Mouse (Mus musculus) embryonic facial prominence, embryonic 15.5 days (tissue): ENCODE measurements around the gene Gm20708. TPM values are rescaled to one million over a fixed set of nuclear protein-coding genes. Genes with fewer than 3 reads are reported as not detected.

Experiments used
- ATAC-seq: fragments of 200-750 bp; cut with Nextera tagmentation; 2 replicates; pipeline ENCODE4 v1.8.0; 2017; ENCODE audit warnings: low read depth, moderate TSS enrichment; ENCODE audit not compliant: insufficient number of reproducible peaks, low FRiP score, low TSS enrichment
- H3K27ac ChIP-seq: fragments of 300-500 bp; sonication (generic); replicated peaks from 2 replicates; pipeline ENCODE4 v1.5.1; 2015; ENCODE audit warnings: mild to moderate bottlenecking, inconsistent platforms
- H3K27me3 ChIP-seq: fragments of 300-500 bp; sonication (generic); 2 replicates; pipeline ENCODE4 v1.6.1; 2015; ENCODE audit warnings: inconsistent platforms
- H3K36me3 ChIP-seq: fragments of 300-500 bp; sonication (generic); 2 replicates; pipeline ENCODE4 v1.6.1; 2015; ENCODE audit warnings: mild to moderate bottlenecking, inconsistent platforms
- H3K4me1 ChIP-seq: fragments of 300-500 bp; sonication (generic); 2 replicates; pipeline ENCODE4 v1.6.1; 2015; ENCODE audit warnings: inconsistent platforms
- H3K4me2 ChIP-seq: fragments of 300-500 bp; sonication (generic); replicated peaks from 2 replicates; pipeline ENCODE4 v1.6.1; 2015; ENCODE audit warnings: mild to moderate bottlenecking, inconsistent platforms
- H3K4me3 ChIP-seq: fragments of 300-500 bp; sonication (generic); replicated peaks from 2 replicates; pipeline ENCODE4 v1.5.1; 2015; ENCODE audit warnings: mild to moderate bottlenecking, inconsistent platforms
- H3K9ac ChIP-seq: fragments of 300-500 bp; sonication (generic); 2 replicates; pipeline ENCODE4 v1.6.1; 2015; ENCODE audit warnings: inconsistent platforms
- H3K9me3 ChIP-seq: fragments of 300-500 bp; sonication (generic); replicated peaks from 2 replicates; pipeline ENCODE4 v1.6.1; 2016; ENCODE audit warnings: inconsistent platforms
- WGBS: fragments of 180-500 bp; shearing (Covaris S2); methylation state at CpG from one replicate; pipeline ENCODE4 v1.1.7; 2015; 5-methylcytosine and 5-hydroxymethylcytosine counted together
- polyA plus RNA-seq: library from polyadenylated mRNA; unstranded; fragments of >200 nt; fragmentation: Nextera tagmentation; extraction: Ambion mirVana; gene quantifications from 2 replicates; pipeline ENCODE4 v1.2.1, GENCODE M21; 2015

The Gm20708 gene
- polyA plus RNA-seq, 1 experiment from 2014 or later = 0.76 TPM

DNA sequence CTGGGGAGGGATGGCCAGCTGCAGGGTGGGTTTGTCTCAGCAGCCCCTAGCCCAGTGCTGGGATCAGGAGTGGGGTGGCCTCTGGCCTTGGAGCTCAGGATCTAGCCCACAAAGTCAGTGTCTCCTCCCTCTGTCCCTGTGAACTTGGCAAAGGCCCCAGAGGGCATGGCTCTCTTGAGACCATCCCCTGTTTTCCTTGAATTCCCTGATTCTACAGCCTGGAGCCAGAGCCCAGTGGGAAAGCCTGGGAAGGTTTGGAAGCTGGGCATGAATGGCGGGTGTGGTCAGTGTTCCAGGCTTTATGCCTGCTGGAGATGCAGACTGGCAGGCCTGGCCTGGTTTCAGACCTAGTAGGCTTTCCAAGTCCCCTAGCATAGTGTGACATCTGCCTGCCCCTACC, 72.7 kb downstream of the Gm20708 start:
- no peak for ATAC-seq
- H3K4me2 ChIP-seq = no peak overlapping the region
- H3K4me3 ChIP-seq = no peak overlapping the region
- H3K27me3 ChIP-seq = 0 out of 2 replicates have a peak, but pooled peaks cover 3% of the 10 kb centered on the region
- no peaks in the 10 kb centered on the region for H3K36me3 ChIP-seq
- H3K4me1 ChIP-seq = peaks cover 45% of the 10 kb centered on the region
- WGBS = 87% methylated on average over 1 of the region's 1 CpGs
- H3K27ac ChIP-seq = peak overlapping the region; percentile 44; the same call in 1 of the 2 replicates
- no peaks in the 10 kb centered on the region for H3K9me3 ChIP-seq
- no peak overlapping the region for H3K9ac ChIP-seq

- H3K4me1 ChIP-seq = peaks cover 56% of the 10 kb centered on the region
These were observed 76.5 kb downstream of the Gm20708 start for GRCm38 (mm10) chr11:117886000-117886399.

DNA sequence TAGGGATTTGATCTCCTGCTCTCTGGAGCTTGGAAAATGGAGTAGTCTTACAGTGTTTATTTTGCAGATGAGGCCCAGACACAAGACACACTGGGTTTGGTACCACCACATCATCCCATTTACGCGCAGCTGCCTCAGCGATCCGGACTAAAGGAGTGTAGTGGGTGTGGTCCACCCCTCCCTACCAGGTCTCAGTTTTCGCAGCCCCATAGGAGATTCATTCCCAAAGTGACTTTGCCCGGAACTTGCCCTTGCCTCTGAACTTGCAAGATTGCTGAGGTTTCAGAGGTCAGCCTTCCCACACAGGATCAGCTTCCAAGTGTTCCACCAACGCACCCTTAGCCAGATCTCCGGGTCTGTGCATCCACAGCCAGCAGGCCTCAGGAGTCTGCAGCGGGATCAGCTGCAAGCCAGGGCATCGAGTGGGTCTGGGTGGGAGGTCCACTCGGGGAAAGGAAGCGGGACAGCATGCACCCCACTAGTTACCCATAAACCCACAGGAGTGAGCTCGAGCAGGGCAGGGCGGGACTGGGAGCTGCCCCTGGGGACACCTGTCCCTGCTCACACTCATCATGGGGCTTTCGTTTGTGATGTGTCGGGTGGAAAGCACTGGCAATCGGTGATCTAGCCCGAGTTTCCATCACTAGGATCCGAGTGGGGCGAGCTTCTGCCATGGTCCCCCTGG, 78.8 kb downstream of the Gm20708 start:
- 16% methylated on average over 20 of the region's 20 CpGs for WGBS
- Histone ChIP-seq H3K4me1 (peaks cover 37% of the 10 kb centered on the region), H3K27ac (0 out of 2 replicates have a peak overlapping the region, but pooled peaks have one; percentile 34), H3K4me2 (peak overlapping the region; percentile 54), H3K4me3 (peak overlapping the region; percentile 30; the same call in 1 of the 2 replicates), H3K27me3 (peaks cover 18% of the 10 kb centered on the region; the same call in 1 of the 2 replicates), H3K9ac (peak overlapping the region; percentile 12; the same call in 1 of the 2 replicates), H3K9me3 (no peaks in the 10 kb centered on the region), H3K36me3 (no peaks in the 10 kb centered on the region)
- ATAC-seq = no peak

More at GRCm38 (mm10) chr11:117886000-117886399, 76.5 kb downstream of the Gm20708 start:
- peaks cover 13% of the 10 kb centered on the region; the same call in 1 of the 2 replicates for H3K27me3 ChIP-seq
- H3K4me2 ChIP-seq = no peak overlapping the region
- H3K9ac ChIP-seq = no peak overlapping the region
- H3K4me3 ChIP-seq = no peak overlapping the region
- H3K36me3 ChIP-seq = no peaks in the 10 kb centered on the region
- H3K9me3 ChIP-seq = no peaks in the 10 kb centered on the region
- no peak overlapping the region for H3K27ac ChIP-seq
- 61% methylated on average over 5 of the region's 5 CpGs for WGBS
- ATAC-seq = no peak

GRCm38 (mm10) chr11:117888853-117889822, 79.7 kb downstream of the Gm20708 start:
- 3% methylated on average over 33 of the region's 33 CpGs for WGBS
- ATAC-seq = peak; percentile 34

More at GRCm38 (mm10) chr11:117888853-117889822, 79.7 kb downstream of the Gm20708 start:
- H3K36me3 ChIP-seq = no peaks in the 10 kb centered on the region
- peak overlapping the region; percentile 30 for H3K4me3 ChIP-seq
- H3K4me1 ChIP-seq = peaks cover 32% of the 10 kb centered on the region
- no peaks in the 10 kb centered on the region for H3K9me3 ChIP-seq
- H3K9ac ChIP-seq = peak overlapping the region; percentile 12; the same call in 1 of the 2 replicates
- H3K4me2 ChIP-seq = peak overlapping the region; percentile 54
- peak overlapping the region; percentile 45 for H3K27ac ChIP-seq
- H3K27me3 ChIP-seq = peaks cover 18% of the 10 kb centered on the region; the same call in 1 of the 2 replicates

Other genes with a start within 250 kb of the Gm20708 start
- 17.1 and 17.3 TPM in 2 replicates for gene Tnrc6c, start 155.4 kb upstream of the Gm20708 start, polyA plus RNA-seq
- 0.94 and 1.1 TPM in 2 replicates for gene Tmc8, start 27.6 kb upstream of the Gm20708 start, polyA plus RNA-seq
- 23.2 and 25.3 TPM in 2 replicates for gene Tmc6, start 27.5 kb upstream of the Gm20708 start, polyA plus RNA-seq
- gene 6030468B19Rik, start 12.0 kb upstream of the Gm20708 start, polyA plus RNA-seq = 0.25 TPM in 1 of 2 replicates, not detected in the other
- gene Syngr2, start within 50 bp of the Gm20708 start, polyA plus RNA-seq = 76.1 and 79.6 TPM in 2 replicates
- gene Afmid, start 16.3 kb downstream of the Gm20708 start, polyA plus RNA-seq = 5.3 and 5.8 TPM in 2 replicates
- gene Tk1, start 16.4 kb downstream of the Gm20708 start, polyA plus RNA-seq = 115 and 124 TPM in 2 replicates
- 225 and 239 TPM in 2 replicates for gene Birc5, start 39.6 kb downstream of the Gm20708 start, polyA plus RNA-seq
- not detected in 2 replicates for gene Tmem235, start 51.1 kb downstream of the Gm20708 start, polyA plus RNA-seq
- 4.7 and 4.9 TPM in 2 replicates for gene Tha1, start 63.8 kb downstream of the Gm20708 start, polyA plus RNA-seq
- 20.8 and 21.2 TPM in 2 replicates for gene Socs3, start 160.4 kb downstream of the Gm20708 start, polyA plus RNA-seq
- 39.9 and 41.2 TPM in 2 replicates for gene Pgs1, start 176.6 kb downstream of the Gm20708 start, polyA plus RNA-seq